Mouse (Mus musculus) adrenal gland, postnatal 25 days (tissue): ENCODE data around the gene Zdhhc1. TPM values are rescaled to one million over a fixed set of nuclear protein-coding genes. Genes with fewer than 3 reads are reported as not detected.

Experiments
- total RNA-seq: library from RNA; stranded (reverse); gene quantifications from 2 replicates; pipeline ENCODE4 v1.2.3, GENCODE M21; 2021

Gene Zdhhc1
- total RNA-seq, 1 experiment from 2014 or later = 20.6 TPM

Other genes with a start within 250 kb of the Zdhhc1 start
- 1.2 and 2.1 TPM in 2 replicates for gene B3gnt9, start 241.7 kb downstream of the Zdhhc1 start, total RNA-seq
- gene Tradd, start 232.3 kb downstream of the Zdhhc1 start, total RNA-seq = 18.7 and 21.7 TPM in 2 replicates
- 3.7 and 4.5 TPM in 2 replicates for gene Fbxl8, start 232.3 kb downstream of the Zdhhc1 start, total RNA-seq
- 0.70 and 1.1 TPM in 2 replicates for gene Hsf4, start 227.1 kb downstream of the Zdhhc1 start, total RNA-seq
- gene Nol3, start 220.8 kb downstream of the Zdhhc1 start, total RNA-seq = 4.4 and 4.7 TPM in 2 replicates
- gene 4931428F04Rik, start 207.0 kb downstream of the Zdhhc1 start, total RNA-seq = 1.9 and 3.7 TPM in 2 replicates
- 28.1 and 32.0 TPM in 2 replicates for gene Exoc3l, start 200.8 kb downstream of the Zdhhc1 start, total RNA-seq
- 44.1 and 45.5 TPM in 2 replicates for gene E2f4, start 199.2 kb downstream of the Zdhhc1 start, total RNA-seq
- 3.9 and 9.8 TPM in 2 replicates for gene Elmo3, start 191.3 kb downstream of the Zdhhc1 start, total RNA-seq
- 4.9 and 7.4 TPM in 2 replicates for gene Lrrc29, start 170.6 kb downstream of the Zdhhc1 start, total RNA-seq
- 61.4 and 66.9 TPM in 2 replicates for gene Tmem208, start 170.5 kb downstream of the Zdhhc1 start, total RNA-seq
- 14.0 and 18.4 TPM in 2 replicates for gene Fhod1, start 148.9 kb downstream of the Zdhhc1 start, total RNA-seq
- gene Slc9a5, start 148.1 kb downstream of the Zdhhc1 start, total RNA-seq = 1.3 and 2.7 TPM in 2 replicates
- gene Plekhg4, start 123.6 kb downstream of the Zdhhc1 start, total RNA-seq = 0.76 and 0.82 TPM in 2 replicates
- not detected in 2 replicates for gene Kctd19, start 83.4 kb downstream of the Zdhhc1 start, total RNA-seq
- gene Lrrc36, start 83.3 kb downstream of the Zdhhc1 start, total RNA-seq = 3.8 and 6.1 TPM in 2 replicates
- 22.7 and 27.4 TPM in 2 replicates for gene Tppp3, start 25.4 kb downstream of the Zdhhc1 start, total RNA-seq
- 0.15 TPM in 1 of 2 replicates, not detected in the other for gene Hsd11b2, start 21.9 kb upstream of the Zdhhc1 start, total RNA-seq
- 108 and 110 TPM in 2 replicates for gene Atp6v0d1, start 69.1 kb upstream of the Zdhhc1 start, total RNA-seq
- 27.7 and 33.5 TPM in 2 replicates for gene Ripor1, start 108.4 kb upstream of the Zdhhc1 start, total RNA-seq
- 61.5 and 74.2 TPM in 2 replicates for gene Ctcf, start 139.7 kb upstream of the Zdhhc1 start, total RNA-seq
- gene Agrp, start 140.5 kb upstream of the Zdhhc1 start, total RNA-seq = 1.2 TPM in 1 of 2 replicates, not detected in the other
- 1.4 and 2.4 TPM in 2 replicates for gene Carmil2, start 189.4 kb upstream of the Zdhhc1 start, total RNA-seq
- gene Acd, start 204.2 kb upstream of the Zdhhc1 start, total RNA-seq = 20.9 and 26.3 TPM in 2 replicates
- 10.1 and 10.4 TPM in 2 replicates for gene Pard6a, start 204.2 kb upstream of the Zdhhc1 start, total RNA-seq
- not detected in 2 replicates for gene 4933405L10Rik, start 210.8 kb upstream of the Zdhhc1 start, total RNA-seq
- gene Enkd1, start 211.3 kb upstream of the Zdhhc1 start, total RNA-seq = 4.0 and 7.7 TPM in 2 replicates